Mouse (Mus musculus) ES-Bruce4 (cell line): ENCODE data around the gene Pdcd6ip.

Source experiments
- CTCF ChIP-seq: IDR thresholded peaks from one replicate; pipeline ENCODE4 v1.8.1; 2011; ENCODE audit warnings: low read depth, low read length
- POLR2A ChIP-seq: IDR thresholded peaks from one replicate; pipeline ENCODE4 v1.8.1; 2011; ENCODE audit warnings: low read length; ENCODE audit not compliant: insufficient read depth

GRCm38 (mm10) chr9:113670105-113670856 lies 37.8 kb downstream of the Pdcd6ip start:
- no peak for TF ChIP-seq POLR2A
- TF ChIP-seq CTCF = no peak
